Mouse (Mus musculus) C2C12 (cell line): ENCODE data around the gene Tek.

Experiments
- CTCF ChIP-seq: IDR thresholded peaks from one replicate; pipeline ENCODE4 v1.5.1; 2011; ENCODE audit not compliant: control insufficient read depth, insufficient read depth, insufficient read length
- MYOD1 ChIP-seq: IDR thresholded peaks from one replicate; pipeline ENCODE4 v1.6.1; 2011; ENCODE audit warnings: low read depth; ENCODE audit not compliant: control insufficient read depth, insufficient read length
- USF1 ChIP-seq: IDR thresholded peaks from one replicate; pipeline ENCODE4 v1.6.1; 2011; ENCODE audit warnings: low read depth, mild to moderate bottlenecking, control low read depth, moderate library complexity

GRCm38 (mm10) chr4:94713741-94714140 lies 25.3 kb upstream of the Tek start:
- TF ChIP-seq MYOD1 = no peak
- TF ChIP-seq CTCF = no peak
- no peak for TF ChIP-seq USF1
